Mouse (Mus musculus) heart, postnatal 4 days (tissue): ENCODE results near the gene Slc15a2. TPM values are rescaled to one million over a fixed set of nuclear protein-coding genes. Genes with fewer than 3 reads are reported as not detected.
A peak's percentile ranks its signal among the peaks of the same experiment; 100 is the strongest.

Source experiments
- DNase-seq: peaks from one replicate; pipeline ENCODE4 v3.0.0; 2021
- total RNA-seq, 2 experiments: library from RNA; stranded (reverse); gene quantifications; 2 replicates each; pipeline ENCODE4 v1.2.3; 2021

Gene Slc15a2
- 1 to 10 TPM; 2.1 to 3.5 TPM for total RNA-seq

DNA sequence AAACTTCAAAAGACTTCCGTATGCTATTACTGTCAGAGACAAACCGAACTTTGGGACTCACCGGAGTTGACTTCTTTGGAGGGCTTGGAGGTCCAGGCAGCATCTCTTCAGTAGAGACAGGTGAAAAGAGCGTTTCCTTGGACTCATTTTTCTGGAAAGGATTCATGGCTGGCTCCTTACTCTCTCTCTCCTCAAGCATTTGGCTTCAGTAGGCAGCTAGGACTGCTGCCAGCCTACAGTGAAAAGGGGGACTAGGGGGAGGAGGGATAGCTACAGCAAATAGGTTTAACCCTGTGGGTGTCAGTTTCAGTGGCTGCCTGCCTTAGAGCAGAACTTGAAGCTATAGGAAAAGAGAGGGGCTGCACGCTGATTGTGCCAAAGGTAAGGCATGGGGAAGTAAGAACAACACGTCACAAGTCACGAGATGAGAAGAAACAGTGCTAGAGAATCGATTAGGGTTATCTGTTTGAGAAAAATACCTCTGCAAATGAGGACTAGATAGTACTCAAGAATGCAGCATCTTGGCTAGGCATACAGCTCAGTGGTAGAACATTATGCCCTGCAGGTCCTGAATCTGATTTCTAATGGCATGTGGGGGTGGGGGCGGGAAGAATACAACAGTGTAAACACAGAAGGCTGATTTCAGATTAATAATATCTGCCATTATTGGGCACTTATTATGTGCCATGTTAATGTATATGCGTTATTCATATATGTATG lies at the start of gene Slc15a2:
Gene Slc15a2, minus strand, starts transcription at position 369 of the 720 bp plus-strand sequence.
- DNase-seq: peak; percentile 22

DNA sequence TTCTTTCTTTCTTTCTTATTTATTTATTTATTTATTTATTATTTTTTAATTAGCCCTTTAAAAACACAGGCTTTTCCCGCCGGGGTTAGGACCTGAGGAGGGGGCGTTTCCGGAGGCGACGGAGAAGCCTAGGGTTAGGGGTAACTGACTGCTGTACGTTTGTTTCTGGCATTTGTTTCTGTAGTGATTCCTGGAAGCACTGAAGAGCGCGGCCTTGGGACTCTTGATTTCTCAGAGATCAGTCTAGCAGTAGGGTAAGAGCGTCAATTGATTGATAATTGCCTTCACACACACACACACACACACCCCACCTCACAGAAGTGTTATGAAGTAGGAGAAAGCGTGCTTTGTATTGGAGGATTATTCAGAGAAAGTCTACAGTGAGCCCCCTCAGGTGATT lies 44.1 kb upstream of the Slc15a2 start:
- no peak for DNase-seq

DNA sequence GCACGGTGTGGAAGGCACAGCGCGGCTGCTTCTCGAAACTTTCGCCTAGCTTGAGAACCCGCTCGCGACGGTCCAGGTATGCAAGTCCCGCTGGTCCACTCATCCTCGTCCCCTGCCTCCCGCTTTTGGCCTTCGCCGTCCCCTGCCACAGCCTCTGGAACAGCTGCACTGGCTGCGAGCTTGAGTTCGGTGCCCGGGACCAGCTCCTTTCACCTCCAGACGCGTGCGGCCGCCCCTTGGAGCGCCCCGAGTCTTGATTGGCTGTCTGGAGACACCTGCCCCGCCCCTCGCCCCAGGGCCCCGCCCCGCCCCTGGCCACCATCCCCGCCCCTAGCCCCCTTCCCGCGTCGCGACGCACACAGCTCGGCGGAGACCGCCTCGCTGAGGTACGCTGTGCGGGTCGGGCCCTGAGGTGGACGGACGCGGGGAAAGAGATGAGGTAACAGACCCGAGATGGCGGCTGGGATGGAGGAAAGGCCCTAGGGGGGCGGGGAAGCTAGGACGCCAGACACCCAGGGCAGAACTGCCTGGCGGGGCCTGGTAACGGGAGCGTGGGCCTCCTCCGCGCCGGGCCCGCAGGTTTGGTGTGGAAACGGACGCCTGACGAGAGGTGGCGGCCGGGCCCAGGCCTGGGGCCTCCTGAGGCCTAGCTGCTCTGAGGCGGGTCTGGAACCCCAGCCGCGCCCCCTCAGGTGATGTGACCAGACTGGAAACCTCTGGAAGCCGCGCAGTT lies 43.5 kb upstream of the Slc15a2 start, which contains the start of gene Iqcb1:
Gene Iqcb1, plus strand, starts transcription at position 332 of the 733 bp plus-strand sequence.
- peak; percentile 83 for DNase-seq

DNA sequence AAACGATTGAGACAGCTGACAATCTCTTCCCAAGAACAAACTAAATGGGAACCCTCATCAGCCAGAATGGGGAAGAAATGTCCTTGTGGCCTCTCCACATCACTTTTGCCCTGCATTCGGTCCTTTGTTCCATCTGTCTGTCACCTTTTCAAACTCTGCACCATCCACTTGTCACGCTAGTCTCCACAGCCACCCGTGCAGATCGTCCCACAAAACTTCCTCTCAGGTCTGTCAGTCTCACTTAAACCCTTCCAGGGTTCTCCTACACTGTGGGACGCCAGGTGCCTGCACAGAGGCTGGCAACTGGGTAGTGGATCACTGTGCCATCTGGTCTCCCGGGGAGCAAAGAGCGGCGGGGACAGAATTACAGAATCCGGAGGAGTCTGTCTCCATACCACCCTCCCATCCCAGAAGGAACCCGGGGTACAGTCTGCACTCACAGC lies 42.9 kb upstream of the Slc15a2 start:
- no peak for DNase-seq

DNA sequence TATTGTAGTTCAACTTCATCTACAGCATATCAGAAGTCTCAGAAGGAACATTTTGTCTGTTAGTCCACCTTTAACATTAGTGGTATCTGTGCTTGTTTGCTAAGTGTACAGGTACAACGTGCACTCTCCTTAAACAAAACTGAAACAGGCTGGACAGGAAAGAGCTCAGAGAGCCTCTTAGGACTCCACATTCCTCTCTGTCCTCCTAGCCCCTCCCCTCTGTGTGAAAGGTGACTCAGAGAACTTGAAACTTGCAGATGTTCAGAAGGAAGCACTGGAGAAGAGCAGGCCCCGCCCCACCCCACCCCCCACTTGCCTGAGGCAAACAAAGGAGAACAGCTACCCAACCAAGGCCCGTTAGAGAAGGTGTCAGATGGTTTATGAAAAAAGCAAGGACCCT lies 36.7 kb upstream of the Slc15a2 start:
- DNase-seq: no peak

DNA sequence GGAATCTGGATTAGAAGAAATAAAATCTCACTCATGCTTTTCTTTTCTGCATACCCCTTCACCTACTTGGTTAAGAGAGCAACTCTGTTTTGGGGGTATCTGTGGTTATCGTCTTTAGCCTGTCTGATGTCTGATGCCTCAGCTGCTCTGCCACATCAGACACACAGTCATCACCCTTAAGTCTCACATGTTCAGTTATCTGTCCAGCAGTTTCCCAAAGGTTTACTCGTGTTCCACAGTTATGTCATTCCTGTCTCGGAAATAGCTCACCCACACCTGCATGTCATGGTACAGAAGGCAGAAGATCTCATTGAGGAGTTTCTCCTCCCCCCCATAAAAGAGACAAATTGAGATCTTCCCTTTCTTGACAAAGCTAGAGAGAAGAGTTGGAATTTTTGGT lies 36.0 kb upstream of the Slc15a2 start:
- DNase-seq: no peak

DNA sequence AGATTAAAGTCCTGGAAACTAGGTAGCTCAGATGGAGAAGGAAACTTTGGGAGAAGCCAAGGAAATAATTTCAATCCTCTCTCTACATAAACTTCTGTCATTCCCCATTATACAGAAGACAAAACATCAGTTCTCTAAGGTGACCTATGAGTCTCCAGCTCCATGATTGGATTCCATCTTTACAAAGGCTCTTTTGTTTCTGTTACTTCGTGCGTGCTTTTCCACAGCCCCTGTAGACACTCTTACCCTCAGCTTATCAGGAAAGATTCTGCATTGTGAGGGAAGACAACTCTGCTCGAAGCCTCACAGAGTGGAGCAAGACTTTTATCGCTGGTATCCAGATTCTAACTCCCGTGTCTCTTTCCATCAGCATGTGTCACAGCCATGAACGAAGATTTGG lies 35.3 kb upstream of the Slc15a2 start:
- DNase-seq: no peak

DNA sequence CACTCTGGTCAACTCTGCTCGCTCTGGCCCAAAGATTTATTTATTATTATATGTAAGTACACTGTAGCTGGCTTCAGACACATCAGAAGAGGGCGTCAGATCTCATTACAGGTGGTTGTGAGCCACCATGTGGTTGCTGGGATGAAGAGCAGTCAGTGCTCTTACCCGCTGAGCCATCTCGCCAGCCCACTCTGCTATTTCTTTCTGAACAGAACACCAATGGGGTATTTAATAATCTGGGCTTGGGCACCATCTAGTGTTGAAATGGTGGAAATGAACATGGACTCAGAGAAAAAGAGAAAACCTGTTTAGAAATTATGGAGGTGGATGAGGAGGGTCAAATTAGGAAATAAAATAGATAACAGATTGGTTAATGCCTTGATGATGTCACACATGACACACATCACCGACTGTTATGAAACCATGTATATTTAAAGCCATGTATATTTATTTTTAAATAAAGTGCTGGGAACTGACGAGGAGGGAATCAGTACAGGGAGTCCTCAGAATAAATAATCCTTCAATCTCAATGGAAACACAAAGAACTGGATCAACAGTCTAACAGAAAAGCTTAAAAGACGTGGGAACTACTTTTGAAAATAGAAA lies 32.7 kb upstream of the Slc15a2 start:
- peak; percentile 77 for DNase-seq

DNA sequence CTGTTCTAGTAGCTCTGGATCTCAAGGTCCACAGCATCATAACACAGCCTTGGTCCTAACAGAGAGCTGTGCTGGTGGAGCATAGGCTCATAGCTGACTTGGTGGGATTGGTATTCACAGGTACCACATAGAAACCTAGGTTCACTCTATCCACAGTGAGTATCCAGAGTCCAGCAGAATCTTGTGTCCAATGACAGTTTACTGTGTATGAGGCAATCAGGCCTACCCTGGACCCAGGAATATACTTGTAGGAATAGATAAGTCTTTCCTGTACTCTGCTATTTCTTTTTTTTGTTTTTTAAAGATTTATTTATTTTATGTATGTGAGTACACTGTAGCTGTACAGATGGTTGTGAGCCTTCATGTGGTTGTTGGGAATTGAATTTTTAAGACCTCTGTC lies 32.2 kb upstream of the Slc15a2 start:
- DNase-seq: no peak

DNA sequence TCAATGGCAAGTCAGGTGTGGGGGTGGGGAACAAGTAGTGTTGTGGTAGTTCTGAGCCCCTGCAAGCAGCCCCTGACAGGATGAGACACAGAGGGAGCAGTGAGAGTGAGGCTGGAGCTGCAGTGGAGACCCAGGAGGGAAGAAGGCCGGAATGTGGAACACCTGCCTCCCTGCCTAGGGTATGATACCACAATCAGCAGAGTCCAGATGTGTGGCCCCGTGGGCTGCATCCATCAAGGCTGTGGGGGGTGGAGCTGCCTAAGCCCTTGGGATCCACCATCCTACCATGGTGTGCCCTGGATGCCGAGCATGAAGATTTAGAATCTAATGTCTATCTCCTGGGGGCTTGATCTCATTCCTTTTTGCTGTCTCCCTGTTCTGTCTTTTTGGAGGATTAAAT lies 28.9 kb upstream of the Slc15a2 start:
- no peak for DNase-seq

DNA sequence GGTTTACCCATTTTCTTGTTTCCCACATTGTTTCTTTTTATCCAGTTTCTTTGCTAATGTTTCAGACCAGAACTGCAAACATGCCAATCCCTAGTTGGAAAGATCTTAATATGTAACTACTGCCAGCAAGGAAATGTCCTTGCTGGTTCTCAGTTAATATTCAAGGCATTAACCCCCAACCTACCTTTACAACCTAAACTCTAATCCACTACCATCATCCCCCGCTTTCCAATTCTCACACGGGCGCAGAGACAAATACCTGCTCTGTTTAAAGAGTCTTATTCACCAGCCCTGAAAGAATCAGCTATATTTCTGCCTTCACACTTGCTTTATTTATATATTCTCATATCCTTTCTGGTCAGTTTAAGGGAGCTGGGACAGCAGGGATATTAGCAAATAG lies 23.9 kb upstream of the Slc15a2 start:
- no peak for DNase-seq

DNA sequence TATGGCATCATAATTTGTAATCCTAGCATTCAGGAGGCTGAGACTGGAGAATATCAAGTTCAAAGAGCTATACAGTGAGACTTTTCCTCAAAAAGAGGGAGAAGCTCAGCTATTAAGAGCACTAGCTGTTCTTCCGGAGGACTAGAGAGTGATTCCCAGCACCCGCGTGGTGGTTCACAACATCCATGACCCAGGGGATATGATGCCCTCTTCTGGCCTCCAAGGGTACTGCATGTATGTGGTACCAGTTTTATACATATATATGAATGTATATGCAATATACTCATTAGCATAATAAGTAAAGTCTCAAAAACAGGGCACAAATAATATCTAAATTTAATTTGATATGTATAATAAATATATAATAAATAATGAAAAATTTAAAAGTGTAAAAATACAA lies 17.6 kb upstream of the Slc15a2 start:
- DNase-seq: no peak

DNA sequence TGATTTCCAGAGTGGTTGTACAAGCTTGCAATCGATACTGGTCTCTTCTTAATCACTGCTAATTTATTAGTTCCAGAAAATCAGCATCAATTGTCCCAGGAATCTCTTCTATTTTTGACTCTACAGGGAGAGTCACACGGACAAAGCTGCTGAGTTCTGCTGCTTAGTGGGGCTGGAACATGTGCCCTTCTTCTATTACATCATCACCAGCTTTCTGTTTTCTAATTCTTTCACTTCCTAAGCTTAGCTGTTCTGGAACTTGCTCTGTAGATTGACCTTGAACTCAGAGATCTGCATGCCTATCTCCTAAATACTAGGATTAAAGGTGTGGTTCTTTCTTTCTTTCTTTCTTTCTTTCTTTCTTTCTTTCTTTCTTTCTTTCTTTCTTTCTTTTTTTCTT lies 13.6 kb upstream of the Slc15a2 start:
- DNase-seq: no peak

DNA sequence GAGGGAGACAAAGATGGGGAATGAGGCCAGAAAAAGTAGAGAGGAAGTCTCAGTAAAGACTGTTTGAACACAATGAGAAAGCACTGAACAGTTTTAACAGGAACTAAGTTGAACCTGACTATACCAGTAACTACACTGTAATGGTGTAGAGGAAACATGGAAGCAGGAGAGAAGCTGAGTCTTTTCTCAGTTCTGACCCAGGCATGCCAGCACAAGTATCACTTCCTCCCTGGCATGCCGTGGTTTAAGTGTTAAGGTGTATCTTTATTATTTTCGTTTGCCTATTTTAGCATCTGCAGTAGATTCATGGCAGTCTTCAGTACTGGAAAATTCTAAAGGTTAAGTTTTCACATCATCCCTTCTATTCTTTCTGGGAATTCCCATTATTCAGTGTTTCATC lies 10.2 kb upstream of the Slc15a2 start:
- no peak for DNase-seq

DNA sequence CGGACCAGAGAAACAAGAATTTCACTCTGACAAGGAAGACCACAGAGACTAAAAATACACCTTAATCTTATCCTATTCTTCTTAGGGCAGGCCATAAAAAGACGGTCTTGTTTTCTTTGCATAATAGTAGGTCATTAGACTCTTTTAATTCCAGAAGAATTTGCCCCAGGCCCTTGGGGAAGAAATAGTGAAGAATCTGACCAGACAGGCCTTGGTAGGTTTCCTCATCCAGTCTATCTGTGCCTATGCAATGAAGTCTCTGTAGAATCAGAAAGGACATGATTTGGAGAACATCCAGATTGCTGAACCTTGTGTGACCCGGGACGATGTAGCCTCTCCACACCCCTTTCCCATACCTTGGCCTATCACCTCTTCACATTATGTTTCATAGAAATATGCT lies 5.4 kb upstream of the Slc15a2 start:
- no peak for DNase-seq

DNA sequence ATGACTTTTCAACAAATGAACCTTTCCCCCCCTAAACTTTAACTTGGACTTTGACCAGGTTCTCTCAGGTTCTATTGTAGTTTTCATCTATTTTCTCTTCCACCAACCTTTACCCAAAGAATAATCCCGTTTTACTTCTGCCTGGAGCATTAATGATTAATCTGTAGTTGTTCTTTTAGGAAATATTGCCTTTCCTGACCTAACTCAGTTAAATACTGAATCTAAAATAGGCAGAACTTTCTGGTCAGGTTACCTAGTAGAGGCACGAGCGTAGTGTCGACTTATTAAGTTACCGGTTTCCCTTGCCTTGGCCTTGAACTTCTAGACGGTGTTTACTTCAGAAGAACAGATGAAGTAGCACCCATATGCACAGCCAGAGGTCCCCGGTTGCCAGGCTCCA lies 1.7 kb upstream of the Slc15a2 start:
- DNase-seq: no peak

DNA sequence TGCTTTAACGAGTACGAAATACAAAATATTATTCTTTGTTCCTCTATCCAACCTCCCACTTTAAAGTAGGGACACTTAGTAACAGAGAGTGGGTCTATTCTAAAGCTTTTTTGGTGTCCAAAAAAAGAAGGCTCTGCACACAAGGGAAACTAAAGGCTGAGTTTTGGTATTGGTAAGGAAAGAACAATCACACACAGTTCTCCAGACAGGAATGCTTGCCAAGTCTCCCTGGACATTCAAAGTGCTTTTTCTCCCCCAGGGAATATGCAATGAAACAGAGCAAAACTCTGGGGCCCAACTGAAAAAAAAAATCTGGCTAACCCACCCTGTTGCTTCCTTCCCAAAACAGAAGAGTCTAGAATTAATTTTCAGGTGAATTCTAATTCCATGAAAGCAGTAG lies 616 bp downstream of the Slc15a2 start:
- no peak for DNase-seq

DNA sequence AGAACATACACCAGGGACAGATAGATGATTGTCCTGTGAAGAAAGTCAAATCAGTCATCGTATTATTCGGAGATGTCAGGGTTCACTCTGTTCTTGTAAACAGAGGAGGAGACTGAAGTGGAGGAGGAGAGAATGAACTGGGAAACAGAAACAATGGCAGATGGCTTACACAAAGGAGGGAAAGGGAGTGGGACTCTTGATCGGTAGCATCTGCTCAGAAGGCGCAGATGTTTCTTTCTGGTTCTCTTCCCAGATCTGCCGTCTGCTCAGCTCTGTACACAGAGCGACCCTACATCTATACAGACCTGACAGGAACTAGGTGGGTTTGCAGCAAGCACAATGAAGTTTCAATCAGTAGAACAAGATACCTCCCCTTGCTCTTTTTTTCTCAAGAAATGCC lies 9.1 kb downstream of the Slc15a2 start:
- no peak for DNase-seq

DNA sequence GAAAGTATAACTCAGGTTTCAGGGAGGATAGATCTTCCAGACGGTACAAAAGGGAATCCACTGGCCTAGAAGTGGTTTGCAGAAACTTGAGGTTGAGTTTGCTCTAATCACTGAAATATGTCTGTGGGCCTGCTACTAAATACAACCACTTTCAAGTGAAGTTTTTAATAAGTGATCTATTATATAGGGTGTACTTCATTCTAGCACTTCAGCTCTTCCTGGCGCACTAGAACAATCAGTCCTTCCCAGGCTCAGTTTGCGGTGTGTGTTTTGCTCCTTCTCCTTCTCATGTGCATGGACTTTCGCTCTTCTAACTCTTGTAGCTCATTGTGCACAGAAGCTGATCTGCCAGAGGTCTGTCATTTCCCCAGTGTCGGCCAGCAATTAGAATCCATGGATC lies 11.8 kb downstream of the Slc15a2 start:
- no peak for DNase-seq

DNA sequence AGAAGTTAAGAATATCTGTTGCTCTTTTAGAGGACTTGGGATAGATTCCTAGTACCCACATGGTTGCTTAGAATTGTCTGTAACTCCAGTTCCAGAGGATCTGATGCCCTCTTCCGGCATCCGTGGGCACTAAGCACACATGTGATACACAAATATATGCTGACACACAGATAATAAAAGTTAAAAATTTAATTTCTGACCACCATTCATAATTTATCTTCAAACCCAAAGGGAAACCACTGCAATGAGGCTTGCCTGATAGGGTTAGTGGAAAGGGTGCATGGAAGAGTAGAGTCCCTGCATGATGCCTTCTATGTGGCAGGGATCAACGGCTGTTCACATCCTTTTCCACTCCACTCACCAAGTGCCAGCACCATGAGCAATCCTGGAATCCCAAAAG lies 13.1 kb downstream of the Slc15a2 start:
- DNase-seq: no peak

DNA sequence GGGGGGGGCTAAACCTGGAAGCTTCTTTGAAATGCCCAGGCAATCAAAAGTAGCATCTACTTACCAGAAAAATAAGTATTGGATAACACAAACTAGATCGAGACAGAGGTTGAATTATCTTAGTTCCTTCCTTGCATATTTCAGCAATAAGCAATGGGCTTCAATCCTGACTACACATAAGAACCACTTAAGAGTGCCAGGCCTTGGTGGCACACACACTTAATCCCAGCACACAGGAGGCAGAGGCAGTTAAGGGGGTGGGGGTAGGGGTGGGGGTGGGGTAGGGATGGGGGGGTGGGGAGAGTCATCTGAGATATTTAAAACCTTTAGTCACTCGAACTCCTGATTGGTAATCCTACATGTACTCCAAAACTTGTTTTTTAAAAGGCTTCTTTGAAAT lies 13.5 kb downstream of the Slc15a2 start:
- DNase-seq: no peak

DNA sequence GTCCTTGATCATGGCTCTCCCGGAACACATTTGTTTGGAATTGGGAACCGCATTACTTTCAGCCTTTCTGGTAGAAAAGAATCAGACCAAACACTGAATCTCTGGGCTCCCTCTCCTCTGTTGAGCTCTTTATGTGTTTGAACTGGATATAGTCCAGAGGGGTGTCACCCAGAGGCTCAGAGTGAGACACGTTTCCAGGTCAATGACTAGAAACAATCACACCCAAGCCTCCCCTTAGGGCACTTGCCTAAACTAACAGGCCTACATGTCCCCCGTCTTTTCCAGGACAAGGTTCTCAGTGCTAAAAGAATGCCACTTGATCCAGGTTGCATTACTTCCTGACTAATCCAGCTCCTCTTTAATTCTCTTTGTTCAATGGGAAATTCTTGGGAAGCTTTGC lies 13.9 kb downstream of the Slc15a2 start:
- no peak for DNase-seq

DNA sequence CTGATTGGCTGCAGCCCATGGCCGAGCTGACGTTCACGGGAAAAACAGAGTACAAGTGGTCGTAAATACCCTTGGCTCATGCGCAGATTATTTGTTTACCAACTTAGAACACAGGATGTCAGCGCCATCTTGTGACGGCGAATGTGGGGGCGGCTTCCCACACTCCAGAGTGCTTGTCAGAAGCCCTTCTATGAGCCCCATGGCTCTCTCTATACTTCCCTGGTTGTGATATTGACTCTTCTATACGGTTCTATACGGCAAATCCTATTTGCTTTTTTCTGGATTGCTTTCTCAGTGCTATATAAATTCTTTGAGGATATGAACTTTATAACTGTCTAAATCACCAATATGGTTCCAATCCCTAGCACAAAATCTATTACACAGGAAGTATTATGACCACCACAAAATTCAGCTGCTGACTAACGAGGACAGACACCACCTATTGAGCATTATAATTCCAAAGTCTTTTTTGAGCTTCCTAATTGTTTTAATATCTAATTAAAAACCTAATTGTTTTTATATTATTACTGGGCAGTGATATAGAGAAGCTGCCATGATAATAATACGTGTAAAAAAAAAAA lies 14.5 kb downstream of the Slc15a2 start:
- no peak for DNase-seq
